Mouse (Mus musculus) stomach, postnatal 0 days (tissue): ENCODE measurements around the gene Rgs12. TPM values are rescaled to one million over a fixed set of nuclear protein-coding genes. Genes with fewer than 3 reads are reported as not detected.
A peak's percentile ranks its signal among the peaks of the same experiment; 100 is the strongest.

Experiments used
- ATAC-seq: fragments of 200-750 bp; cut with Nextera tagmentation; 2 replicates; pipeline ENCODE4 v1.8.0; 2017; ENCODE audit not compliant: low FRiP score, low TSS enrichment
- DNase-seq: peaks from one replicate; pipeline ENCODE4 v3.0.0-alpha.2; 2016; ENCODE audit warnings: low spot score
- H3K27ac ChIP-seq: fragments of 300-500 bp; sonication (generic); replicated peaks from 2 replicates; pipeline ENCODE4 v1.5.1; 2014; ENCODE audit warnings: mild to moderate bottlenecking, control low read depth
- H3K27me3 ChIP-seq: fragments of 300-500 bp; sonication (generic); 2 replicates; pipeline ENCODE4 v1.6.1; 2014; ENCODE audit warnings: low read length; ENCODE audit not compliant: control insufficient read depth, insufficient read depth
- H3K36me3 ChIP-seq: fragments of 300-500 bp; sonication (generic); 2 replicates; pipeline ENCODE4 v1.6.1; 2014; ENCODE audit warnings: low read length, mixed read lengths; ENCODE audit not compliant: control insufficient read depth, insufficient read depth
- H3K4me1 ChIP-seq: fragments of 300-500 bp; sonication (generic); replicated peaks from 2 replicates; pipeline ENCODE4 v1.6.1; 2014; ENCODE audit warnings: antibody characterized with exemption; ENCODE audit not compliant: control insufficient read depth, insufficient read depth
- H3K4me2 ChIP-seq: fragments of 300-500 bp; sonication (generic); replicated peaks from 2 replicates; pipeline ENCODE4 v1.6.1; 2014; ENCODE audit warnings: low read depth, mild to moderate bottlenecking, control low read depth, moderate library complexity
- H3K4me3 ChIP-seq: fragments of 300-500 bp; sonication (generic); 2 replicates; pipeline ENCODE4 v1.5.1; 2014; ENCODE audit warnings: low read depth, low read length, control low read depth
- H3K9ac ChIP-seq: fragments of 300-500 bp; sonication (generic); 2 replicates; pipeline ENCODE4 v1.6.1; 2014; ENCODE audit warnings: mild to moderate bottlenecking, low read length, control low read depth, mixed read lengths
- H3K9me3 ChIP-seq: fragments of 300-500 bp; sonication (generic); 2 replicates; pipeline ENCODE4 v1.6.1; 2016; ENCODE audit warnings: low read length; ENCODE audit not compliant: control insufficient read depth
- CTCF ChIP-seq: IDR thresholded peaks from 2 replicates; pipeline ENCODE4 v1.5.1; 2016; ENCODE audit warnings: antibody characterized with exemption, low read depth, mild to moderate bottlenecking, moderate library complexity
- EP300 ChIP-seq: optimal IDR thresholded peaks from 2 replicates; pipeline ENCODE3; 2016; ENCODE audit warnings: antibody characterized with exemption
- WGBS: fragments of 180-500 bp; shearing (Covaris S2); extraction: QIAGEN DNeasy Blood & Tissue Kit; methylation state at CpG from one replicate; pipeline ENCODE4 v1.1.7; 2014; 5-methylcytosine and 5-hydroxymethylcytosine counted together
- polyA plus RNA-seq: library from polyadenylated mRNA; unstranded; fragments of >200 nt; fragmentation: Nextera tagmentation; extraction: Ambion mirVana; gene quantifications from 2 replicates; pipeline ENCODE4 v1.2.1, GENCODE M21; 2015

Gene Rgs12
- polyA plus RNA-seq, 1 experiment from 2014 or later, result 12.7 TPM

DNA sequence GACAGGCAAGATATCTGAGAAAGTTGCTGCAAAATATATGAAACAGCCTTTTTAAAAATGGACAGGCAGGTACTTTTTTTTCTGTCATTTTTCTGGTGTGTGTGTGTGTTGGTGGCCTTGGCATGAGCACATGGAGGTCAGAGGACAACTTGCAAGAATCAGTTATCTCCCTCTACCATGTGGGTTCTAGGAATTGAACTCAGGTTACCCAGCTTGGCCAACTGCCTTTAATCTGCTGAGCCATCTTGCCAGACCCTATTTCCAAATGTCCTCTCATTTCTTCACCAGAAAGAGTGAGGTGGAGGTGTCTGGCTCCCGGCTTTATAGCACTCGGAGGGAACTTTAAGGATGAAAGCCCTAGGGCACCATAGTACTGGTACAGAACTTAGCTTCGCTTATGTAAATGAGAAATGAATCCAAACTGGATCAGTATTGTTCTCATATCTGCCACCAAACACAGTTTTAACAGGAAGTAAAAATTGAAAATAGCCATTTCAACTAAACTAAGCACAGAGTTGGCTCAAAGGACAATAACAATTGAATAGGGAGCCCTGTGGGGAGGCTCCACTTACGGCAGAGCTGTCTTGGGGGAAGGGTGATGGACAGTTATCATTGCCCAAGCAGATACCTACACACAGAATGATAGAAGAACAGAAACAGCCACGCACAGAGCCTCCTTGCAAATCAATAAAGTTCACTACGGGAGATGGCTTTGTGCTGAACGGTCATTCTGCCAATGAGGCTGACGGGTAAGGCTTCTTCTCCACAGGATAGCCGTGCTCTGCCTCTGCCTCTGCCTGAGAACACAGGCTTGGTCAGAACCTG, 18.9 kb upstream of the Rgs12 start:
- no peak overlapping the region for H3K9ac ChIP-seq
- 83% methylated on average over 9 of the region's 9 CpGs for WGBS
- ATAC-seq (no peak), DNase-seq (no peak)
- H3K4me2 ChIP-seq, result no peak overlapping the region
- no peaks in the 10 kb centered on the region for H3K36me3 ChIP-seq
- TF ChIP-seq CTCF (no peak), EP300 (no peak)
- H3K9me3 ChIP-seq, result no peaks in the 10 kb centered on the region
- no peak overlapping the region for H3K27ac ChIP-seq
- no peak overlapping the region for H3K4me3 ChIP-seq
- H3K4me1 ChIP-seq, result no peaks in the 10 kb centered on the region
- no peaks in the 10 kb centered on the region for H3K27me3 ChIP-seq

DNA sequence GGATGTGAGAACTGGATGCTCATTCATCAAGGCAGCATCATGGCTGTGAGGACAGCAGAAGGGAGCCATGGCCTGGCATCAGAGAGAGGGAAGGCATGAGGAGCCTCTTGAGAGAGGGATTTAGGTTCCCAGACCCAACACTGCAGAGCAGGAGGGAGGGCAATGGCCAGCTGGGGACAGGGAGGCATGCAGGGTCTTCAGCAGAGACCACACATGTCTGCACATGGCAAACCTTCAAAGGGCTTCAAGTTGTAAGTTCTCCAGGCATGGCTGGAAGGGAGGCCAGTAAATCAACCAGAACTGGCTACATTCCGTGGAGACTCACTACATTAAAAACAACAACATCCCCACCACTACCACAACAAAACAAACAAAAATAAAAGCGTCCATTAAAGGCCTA, 18.2 kb upstream of the Rgs12 start:
- no peak for DNase-seq
- no peak overlapping the region for H3K4me2 ChIP-seq
- 72% methylated on average over 2 of the region's 2 CpGs for WGBS
- H3K27ac ChIP-seq, result 0 out of 2 replicates have a peak overlapping the region, but pooled peaks have one; percentile 2
- no peak for ATAC-seq
- H3K27me3 ChIP-seq, result no peaks in the 10 kb centered on the region
- no peak overlapping the region for H3K4me3 ChIP-seq
- no peaks in the 10 kb centered on the region for H3K36me3 ChIP-seq
- no peak overlapping the region for H3K9ac ChIP-seq
- no peaks in the 10 kb centered on the region for H3K9me3 ChIP-seq
- H3K4me1 ChIP-seq, result no peaks in the 10 kb centered on the region
- TF ChIP-seq CTCF (no peak), EP300 (no peak)

DNA sequence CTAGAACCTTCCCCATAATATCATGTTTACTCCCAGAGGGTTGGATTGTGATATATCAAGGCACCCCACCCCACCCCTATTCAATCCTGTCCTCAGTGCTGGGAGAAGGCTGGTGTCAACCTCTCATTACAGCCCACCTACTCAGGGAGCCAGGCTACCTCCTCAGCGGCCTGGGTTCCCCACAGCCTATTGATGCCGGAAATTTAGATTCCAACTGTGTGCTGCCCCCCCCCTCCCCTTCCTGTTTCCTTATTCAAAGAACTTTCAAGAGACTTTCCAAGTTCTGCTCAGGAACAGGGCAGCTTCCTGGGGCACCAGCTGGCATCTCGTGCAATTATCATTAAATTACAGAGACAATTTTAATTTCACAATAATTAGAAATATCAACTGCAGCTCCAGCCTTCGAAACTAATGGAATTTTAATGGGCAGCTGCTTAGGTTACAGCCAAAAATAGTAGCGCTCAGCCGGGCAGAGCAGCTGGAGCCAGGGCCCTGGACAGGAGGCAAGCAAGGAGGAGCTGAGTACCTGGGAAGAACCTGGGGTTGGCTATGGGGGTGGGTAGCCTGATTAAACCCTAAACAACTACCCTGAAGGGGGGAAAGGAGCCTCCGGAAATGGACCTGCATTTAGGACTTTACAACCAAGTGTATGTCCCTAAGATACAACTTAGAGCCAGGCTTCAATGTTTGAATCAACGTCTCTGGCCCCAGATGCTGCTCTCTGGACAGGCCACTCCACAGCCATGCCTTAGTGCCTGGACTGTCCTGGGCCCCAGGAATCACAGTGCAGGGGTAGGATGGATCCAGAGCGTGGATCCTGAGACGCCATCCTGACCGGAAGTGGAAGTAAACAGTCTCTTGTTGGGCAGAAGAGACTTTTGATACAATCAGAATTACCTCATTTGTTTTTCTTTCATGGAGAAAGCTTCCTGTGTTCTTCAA, 17.5 kb upstream of the Rgs12 start:
- Histone ChIP-seq H3K4me1 (no peaks in the 10 kb centered on the region), H3K9ac (no peak overlapping the region), H3K9me3 (no peaks in the 10 kb centered on the region), H3K4me2 (no peak overlapping the region), H3K27me3 (no peaks in the 10 kb centered on the region), H3K27ac (peak overlapping the region; percentile 59), H3K36me3 (no peaks in the 10 kb centered on the region), H3K4me3 (no peak overlapping the region)
- 46% methylated on average over 11 of the region's 11 CpGs for WGBS
- no peak for ATAC-seq
- TF ChIP-seq EP300 (no peak), CTCF (no peak)
- no peak for DNase-seq

DNA sequence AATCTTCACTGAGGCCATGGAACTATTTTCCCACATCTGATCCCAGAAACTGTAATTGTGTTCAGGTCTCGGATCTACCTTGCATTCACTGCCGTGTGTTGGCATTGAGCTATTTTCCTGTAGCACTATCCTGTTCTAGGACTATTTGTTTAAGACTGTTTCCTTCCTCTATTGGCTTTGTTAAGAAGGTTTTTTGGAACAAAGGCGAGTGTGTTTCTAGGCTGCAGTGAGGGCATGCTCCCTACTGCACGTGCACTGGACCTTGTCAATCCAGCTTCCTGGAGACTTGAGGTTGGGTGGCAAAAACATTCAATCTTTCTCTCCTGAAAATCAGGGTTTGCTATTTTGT, 16.8 kb upstream of the Rgs12 start:
- Histone ChIP-seq H3K27ac (no peak overlapping the region), H3K27me3 (no peaks in the 10 kb centered on the region), H3K9me3 (no peaks in the 10 kb centered on the region), H3K4me2 (no peak overlapping the region), H3K36me3 (no peaks in the 10 kb centered on the region), H3K4me1 (no peaks in the 10 kb centered on the region), H3K4me3 (no peak overlapping the region), H3K9ac (no peak overlapping the region)
- DNase-seq, result no peak
- peak; percentile 78 for ATAC-seq
- no peak for TF ChIP-seq CTCF
- TF ChIP-seq EP300, result no peak
- WGBS, result 39% methylated on average over 4 of the region's 4 CpGs

DNA sequence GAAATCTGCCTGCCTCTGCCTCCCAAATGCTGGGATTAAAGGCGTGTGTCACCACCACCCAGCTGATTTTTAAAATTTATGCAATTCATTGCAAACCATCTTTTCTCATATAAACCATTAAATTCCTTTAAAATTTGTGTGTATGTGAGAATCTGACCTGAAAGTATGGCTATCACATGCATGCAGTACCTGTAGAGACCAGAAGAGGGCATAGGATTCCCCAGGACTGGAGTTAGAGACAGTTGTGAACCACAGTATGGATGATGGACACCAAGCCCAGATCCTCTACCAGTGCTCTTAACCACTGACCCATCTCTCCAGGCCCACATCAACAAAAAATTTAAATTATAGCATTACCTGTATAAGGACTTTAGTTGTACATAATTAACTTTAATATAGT, 15.8 kb upstream of the Rgs12 start:
- no peaks in the 10 kb centered on the region for H3K27me3 ChIP-seq
- no peak for ATAC-seq
- WGBS, result 88% methylated on average over 1 of the region's 1 CpGs
- TF ChIP-seq CTCF, result peak; percentile 64
- TF ChIP-seq EP300, result no peak
- H3K27ac ChIP-seq, result no peak overlapping the region
- H3K9ac ChIP-seq, result no peak overlapping the region
- no peaks in the 10 kb centered on the region for H3K9me3 ChIP-seq
- H3K4me3 ChIP-seq, result no peak overlapping the region
- H3K4me1 ChIP-seq, result no peaks in the 10 kb centered on the region
- no peak for DNase-seq
- no peaks in the 10 kb centered on the region for H3K36me3 ChIP-seq
- no peak overlapping the region for H3K4me2 ChIP-seq
